Mouse (Mus musculus) urinary bladder, postnatal 14 days (tissue): ENCODE measurements around the gene Gm10715.
A peak's percentile ranks its signal among the peaks of the same experiment; 100 is the strongest.
"Not testable (repeated sequence)": the region's sequence is repeated elsewhere in the genome, so short reads cannot be mapped to it uniquely, and the experiment has no call there.

Source experiments
- DNase-seq: peaks from one replicate; pipeline ENCODE4 v3.0.0; 2021; ENCODE audit warnings: low spot score

Gm10715 gene

GRCm38 (mm10) chr9:3036577-3036976 lies at the start of gene Gm10715:
TSS of gene Gm10715 (plus strand) at chr9:3036877.
- DNase-seq: not testable (repeated sequence)

- not testable (repeated sequence) for DNase-seq
Measured at GRCm38 (mm10) chr9:3000445-3000972, 36.2 kb upstream of the Gm10715 start, which contains the start of gene Gm10722. TSS of gene Gm10722 (plus strand) at chr9:3000922.

- DNase-seq: not testable (repeated sequence)
Measured at GRCm38 (mm10) chr9:3001006-3001405, 35.7 kb upstream of the Gm10715 start.

- DNase-seq: peak; percentile 97
Measured at GRCm38 (mm10) chr9:3001948-3002659, 34.6 kb upstream of the Gm10715 start.

- not testable (repeated sequence) for DNase-seq
Measured at GRCm38 (mm10) chr9:3002794-3003396, 33.8 kb upstream of the Gm10715 start, which contains the start of gene Gm11168. TSS of gene Gm11168 (plus strand) at chr9:3003346.

- DNase-seq: not testable (repeated sequence)
Measured at GRCm38 (mm10) chr9:3006179-3006578, 30.5 kb upstream of the Gm10715 start.

- peak; percentile 76 for DNase-seq
Measured at GRCm38 (mm10) chr9:3006636-3007035, 30.0 kb upstream of the Gm10715 start.

- not testable (repeated sequence) for DNase-seq
Measured at GRCm38 (mm10) chr9:3007272-3007671, 29.4 kb upstream of the Gm10715 start.

- not testable (repeated sequence) for DNase-seq
Measured at GRCm38 (mm10) chr9:3009331-3009730, 27.3 kb upstream of the Gm10715 start.

- DNase-seq: not testable (repeated sequence)
Measured at GRCm38 (mm10) chr9:3012054-3012621, 24.5 kb upstream of the Gm10715 start.

GRCm38 (mm10) chr9:3012733-3013279 lies 23.9 kb upstream of the Gm10715 start, which contains the start of gene Gm10721:
TSS of gene Gm10721 (plus strand) at chr9:3013140.
- DNase-seq: not testable (repeated sequence)

GRCm38 (mm10) chr9:3015354-3015753 lies 21.3 kb upstream of the Gm10715 start, which contains the start of gene Gm10720:
TSS of gene Gm10720 (plus strand) at chr9:3015654.
- DNase-seq: not testable (repeated sequence)

GRCm38 (mm10) chr9:3015896-3016295 lies 20.8 kb upstream of the Gm10715 start:
- DNase-seq: not testable (repeated sequence)

GRCm38 (mm10) chr9:3017108-3017507 lies 19.6 kb upstream of the Gm10715 start, which contains the start of gene Gm10719:
TSS of gene Gm10719 (plus strand) at chr9:3017408.
- not testable (repeated sequence) for DNase-seq

GRCm38 (mm10) chr9:3018944-3019343 lies 17.7 kb upstream of the Gm10715 start:
- peak; percentile 19 for DNase-seq

- DNase-seq: peak; percentile 66
Measured at GRCm38 (mm10) chr9:3019835-3020727, 16.6 kb upstream of the Gm10715 start.

GRCm38 (mm10) chr9:3022316-3023008 lies 14.2 kb upstream of the Gm10715 start:
- peak; percentile 69 for DNase-seq

GRCm38 (mm10) chr9:3023312-3023984 lies 13.2 kb upstream of the Gm10715 start, which contains the start of gene Gm10718:
TSS of gene Gm10718 (plus strand) at chr9:3023547.
- not testable (repeated sequence) for DNase-seq

- peak; percentile 65 for DNase-seq
Measured at GRCm38 (mm10) chr9:3023985-3024648, 12.6 kb upstream of the Gm10715 start.
